ENCODE assay signal across 8 mouse cellular contexts in genomic region chr5:75152021-75152425, GRCm38 (mm10). TPM values are rescaled to one million over a fixed set of nuclear protein-coding genes. Genes with fewer than 3 reads are reported as not detected.
DNase-seq lines count a peak whose midpoint lies in the region; ATAC-seq and TF ChIP-seq lines count a peak whose summit lies in the region.

Gene Pdgfra, plus strand, starts transcription at chr5:75152292.

- 0% methylated on average over 10 of the region's 10 CpGs for WGBS in kidney, embryonic 15.5 days
- under 1% methylated on average over 10 of the region's 10 CpGs for WGBS in liver, embryonic 14.5 days (ENCODE audit: insufficient replicate concordance)
- WGBS in stomach, embryonic 14.5 days = under 1% methylated on average over 10 of the region's 10 CpGs

- no peaks in the 10 kb centered on the region for H3K9me3 ChIP-seq in kidney, embryonic 15.5 days (replicated peaks)
- no peaks in the 10 kb centered on the region for H3K9me3 ChIP-seq in liver, embryonic 14.5 days (ENCODE audit: control insufficient read depth, low read length)
- H3K9me3 ChIP-seq in stomach, embryonic 14.5 days (ENCODE audit: control insufficient read depth, low read depth, low read length) = no peaks in the 10 kb centered on the region

- H3K4me3 ChIP-seq in kidney, embryonic 15.5 days (replicated peaks) = peak within 1 kb of the TSS; percentile 56
- peak within 1 kb of the TSS; percentile 15 to 22 for H3K4me3 ChIP-seq in liver, embryonic 14.5 days (ENCODE audit: insufficient read depth in 1 of 2, low read depth in 2 of 2, low read length in 2 of 2)
- peak within 1 kb of the TSS; percentile 63 for H3K4me3 ChIP-seq in stomach, embryonic 14.5 days (ENCODE audit: low read depth, low read length)

- TF ChIP-seq CTCF in liver, embryonic 14.5 days (IDR thresholded peaks at IDR 0.05; ENCODE audit: low read depth) = no peak

- no peaks in the 10 kb centered on the region for H3K36me3 ChIP-seq in kidney, embryonic 15.5 days
- H3K36me3 ChIP-seq in liver, embryonic 14.5 days (replicated peaks; ENCODE audit: control insufficient read depth, insufficient read depth, low read depth) = no peaks in the 10 kb centered on the region
- H3K36me3 ChIP-seq in stomach, embryonic 14.5 days (ENCODE audit: control insufficient read depth, insufficient read depth, low read length) = no peaks in the 10 kb centered on the region

- H3K27me3 ChIP-seq in kidney, embryonic 15.5 days = peaks cover 87% of the 10 kb centered on the region
- peaks cover 94% of the 10 kb centered on the region for H3K27me3 ChIP-seq in liver, embryonic 14.5 days (ENCODE audit: control insufficient read depth, insufficient read depth, low read length)
- no peaks in the 10 kb centered on the region for H3K27me3 ChIP-seq in stomach, embryonic 14.5 days (ENCODE audit: control insufficient read depth, insufficient read depth, low read length)

- no peak for ATAC-seq in kidney, embryonic 15.5 days (replicated peaks; ENCODE audit: low FRiP score)
- ATAC-seq in liver, embryonic 14.5 days (ENCODE audit: insufficient read depth) = no peak
- ATAC-seq in stomach, embryonic 14.5 days (ENCODE audit: insufficient number of reproducible peaks, insufficient read depth, low FRiP score, low read depth) = no peak

- peak within 1 kb of the TSS; percentile 61 for H3K9ac ChIP-seq in kidney, embryonic 15.5 days
- no peak within 1 kb of the TSS for H3K9ac ChIP-seq in liver, embryonic 14.5 days (replicated peaks)
- H3K9ac ChIP-seq in stomach, embryonic 14.5 days (replicated peaks; ENCODE audit: low read depth, low read length) = peak within 1 kb of the TSS; percentile 86

- TF ChIP-seq EP300 in liver, embryonic 14.5 days (IDR thresholded peaks at IDR 0.05; ENCODE audit: low read depth) = no peak

- peak; percentile 83 for DNase-seq in adipocyte (ENCODE audit: low spot score)
- peak; percentile 92 for DNase-seq in embryo, embryonic 10.5 days (ENCODE audit: low spot score)
- DNase-seq in heart, adult 11 months = peak; percentile 97
- DNase-seq in liver, embryonic 14.5 days (ENCODE audit: low read depth in 3 of 3, low spot score in 3 of 3) = no peak
- DNase-seq in urinary bladder, postnatal 25 days (ENCODE audit: low spot score) = no peak
- no peak for DNase-seq in frontal cortex, postnatal 10 days (ENCODE audit: low spot score in 2 of 2)

- peaks cover 64% of the 10 kb centered on the region for H3K4me1 ChIP-seq in kidney, embryonic 15.5 days
- no peaks in the 10 kb centered on the region; a peak in 1 of 4 replicates for H3K4me1 ChIP-seq in liver, embryonic 14.5 days (replicated peaks; ENCODE audit: control insufficient read depth in 2 of 2, insufficient read depth in 2 of 2, low read length in 1 of 2)
- H3K4me1 ChIP-seq in stomach, embryonic 14.5 days (ENCODE audit: control insufficient read depth, insufficient read depth, low read length) = peaks cover 20% of the 10 kb centered on the region

- peak within 1 kb of the TSS; percentile 90 for H3K27ac ChIP-seq in kidney, embryonic 15.5 days
- H3K27ac ChIP-seq in liver, embryonic 14.5 days = no peak within 1 kb of the TSS
- peak within 1 kb of the TSS; percentile 97 for H3K27ac ChIP-seq in stomach, embryonic 14.5 days (ENCODE audit: low read length)

- peak within 1 kb of the TSS; percentile 59 for H3K4me2 ChIP-seq in kidney, embryonic 15.5 days
- H3K4me2 ChIP-seq in liver, embryonic 14.5 days (ENCODE audit: low read depth) = no peak within 1 kb of the TSS
- H3K4me2 ChIP-seq in stomach, embryonic 14.5 days (replicated peaks; ENCODE audit: low read depth, low read length) = peak within 1 kb of the TSS; percentile 88

RNA-seq across cellular contexts. Expression of gene Pdgfra, which starts in this region (rescaled TPM):
- polyA plus RNA-seq in kidney, embryonic 15.5 days (2015; fragmentation: Nextera tagmentation; extraction: Ambion mirVana) = 40.0 and 47.3 TPM in 2 replicates
- polyA plus RNA-seq in liver, embryonic 14.5 days (2012; rRNA removed) = 0.86 and 1.6 TPM in 2 replicates
- polyA plus RNA-seq in liver, embryonic 14.5 days (2014; fragmentation: Nextera tagmentation; extraction: Ambion mirVana) = 1.2 and 1.8 TPM in 2 replicates
- polyA plus RNA-seq in stomach, embryonic 14.5 days (2014; fragmentation: Nextera tagmentation; extraction: Ambion mirVana) = 56.3 and 57.7 TPM in 2 replicates

Comparison
In these comparisons a context has a peak if more than half of its experiments do, and no peak if none do; other contexts are left out.
1. RNA of gene Pdgfra (polyA plus RNA-seq): 56.3 to 57.7 TPM in stomach, embryonic 14.5 days and 40.0 to 47.3 TPM in kidney, embryonic 15.5 days; 0.86 to 1.8 TPM in liver, embryonic 14.5 days; every median in the first group is over 10 times any median in the second.
2. DNase-seq: peak in adipocyte (single experiment), embryo, embryonic 10.5 days (single experiment) and heart, adult 11 months (single experiment); none in liver, embryonic 14.5 days (0 of 3), urinary bladder, postnatal 25 days (single experiment) and frontal cortex, postnatal 10 days (0 of 2).
3. Peak in every context shown above with its lines, with median percentiles within 50 percentile points of each other: H3K4me3 ChIP-seq.